Mouse (Mus musculus): Measurements from ENCODE around the gene Mnd1.

Gene Mnd1

GRCm38 (mm10) chr3:84046206-84046605 lies 109.4 kb downstream of the Mnd1 start:
- DNase-seq (ENCODE audit: low read depth, low spot score): no peak

- no peak for DNase-seq (ENCODE audit: low read depth, low spot score)
Measured at GRCm38 (mm10) chr3:84041739-84042138, 113.8 kb downstream of the Mnd1 start.

- peak; percentile 50 for DNase-seq (ENCODE audit: low read depth, low spot score)
Measured at GRCm38 (mm10) chr3:84040476-84041082, 115.0 kb downstream of the Mnd1 start.

GRCm38 (mm10) chr3:84039646-84040475 lies 115.7 kb downstream of the Mnd1 start, which contains the start of gene Tmem131l:
Gene Tmem131l (minus strand): TSS chr3:84040175.
- peak; percentile 67 for DNase-seq (ENCODE audit: low read depth, low spot score)

- DNase-seq (ENCODE audit: low read depth, low spot score): peak; percentile 46
Measured at GRCm38 (mm10) chr3:84038981-84039645, 116.5 kb downstream of the Mnd1 start.

GRCm38 (mm10) chr3:84038126-84038525 lies 117.5 kb downstream of the Mnd1 start:
- no peak for DNase-seq (ENCODE audit: low read depth, low spot score)
